Mouse (Mus musculus) liver, embryonic 14.5 days (tissue): Measurements from ENCODE around the gene Dynll2.

ENCODE experiments used
- CTCF ChIP-seq: IDR thresholded peaks from 2 replicates; pipeline ENCODE4 v1.5.1; 2016; ENCODE audit warnings: antibody characterized with exemption, low read depth, control low read depth
- EP300 ChIP-seq: IDR thresholded peaks from 2 replicates; pipeline ENCODE4 v1.6.1; 2016; ENCODE audit warnings: antibody characterized with exemption, low read depth

- TF ChIP-seq CTCF (no peak), EP300 (no peak)
Measured at GRCm38 (mm10) chr11:88013632-88014031, 26.3 kb upstream of the Dynll2 start.
